26 mouse cellular contexts compared by ENCODE assay signal in genomic region chr8:105014391-105014790, GRCm38 (mm10). TPM values are rescaled to one million over a fixed set of nuclear protein-coding genes. Genes with fewer than 3 reads are reported as not detected.
DNase-seq lines count a peak whose midpoint lies in the region; ATAC-seq lines count a peak whose summit lies in the region.
"Had no signal": no experiment of that assay in that cellular context is flagged by ENCODE, and none has a peak within 500 bp of the region (broad histone marks: within the 10 kb centered on the region; RNA-seq: fewer than 3 reads in every experiment).

No protein-coding gene starts in this region.

- ATAC-seq in forebrain, embryonic 11.5 days (replicated peaks; ENCODE audit: low FRiP score): no peak
- no peak for ATAC-seq in forebrain, embryonic 14.5 days
- ATAC-seq: activated CD4-positive, CD25-positive, alpha-beta regulatory T cell, adult 4 months; CD4-positive, CD25-positive, alpha-beta regulatory T cell, adult 4 months; Patski had no signal

- H3K4me1 ChIP-seq in forebrain, embryonic 11.5 days (replicated peaks; ENCODE audit: control insufficient read depth, insufficient read depth, low read length): no peaks in the 10 kb centered on the region
- no peaks in the 10 kb centered on the region for H3K4me1 ChIP-seq in forebrain, embryonic 14.5 days (ENCODE audit: control insufficient read depth, insufficient read depth, low read length)
- no peaks in the 10 kb centered on the region for H3K4me1 ChIP-seq in heart, embryonic 10.5 days

- H3K27ac ChIP-seq in forebrain, embryonic 11.5 days (ENCODE audit: low read depth, low read length): no peak overlapping the region
- H3K27ac ChIP-seq in forebrain, embryonic 14.5 days (ENCODE audit: low read depth, low read length): no peak overlapping the region
- no peak overlapping the region for H3K27ac ChIP-seq in heart, embryonic 10.5 days

- H3K9me3 ChIP-seq in forebrain, embryonic 11.5 days (ENCODE audit: control insufficient read depth, low read length): no peaks in the 10 kb centered on the region
- H3K9me3 ChIP-seq in forebrain, embryonic 14.5 days (replicated peaks; ENCODE audit: control insufficient read depth, low read length): no peaks in the 10 kb centered on the region
- H3K9me3 ChIP-seq in heart, embryonic 10.5 days: no peaks in the 10 kb centered on the region
- H3K9me3 ChIP-seq: G1E had no signal

- no peaks in the 10 kb centered on the region for H3K36me3 ChIP-seq in forebrain, embryonic 11.5 days (ENCODE audit: control insufficient read depth, insufficient read depth, low read length)
- no peaks in the 10 kb centered on the region for H3K36me3 ChIP-seq in forebrain, embryonic 14.5 days (ENCODE audit: control insufficient read depth, insufficient read depth, low read length)
- no peaks in the 10 kb centered on the region for H3K36me3 ChIP-seq in heart, embryonic 10.5 days
- H3K36me3 ChIP-seq: G1E had no signal

- no peak overlapping the region for H3K4me3 ChIP-seq in forebrain, embryonic 11.5 days (ENCODE audit: low read depth, low read length)
- H3K4me3 ChIP-seq in forebrain, embryonic 14.5 days (ENCODE audit: low read depth, low read length): no peak overlapping the region
- no peak overlapping the region for H3K4me3 ChIP-seq in heart, embryonic 10.5 days

- 89% methylated on average over 5 of the region's 5 CpGs for WGBS in forebrain, embryonic 11.5 days
- WGBS in forebrain, embryonic 14.5 days: 93% methylated on average over 5 of the region's 5 CpGs
- 75% methylated on average over 5 of the region's 5 CpGs for WGBS in heart, embryonic 10.5 days

- DNase-seq in forebrain, embryonic 11.5 days (ENCODE audit: low spot score): peak; percentile 41
- no peak for DNase-seq in forebrain, embryonic 14.5 days (ENCODE audit: low spot score)
- DNase-seq in heart, adult 11 months: peak; percentile 83
- DNase-seq in heart, postnatal 36 days: no peak
- DNase-seq in heart, embryonic 10.5 days (ENCODE audit: low spot score): peak; percentile 68
- no peak for DNase-seq in heart, adult 18-20 months
- DNase-seq: adrenal gland, adult 2 months; adrenal gland, adult 8-10 months; adrenal gland, postnatal 10 days; adrenal gland, postnatal 14 days; adrenal gland, postnatal 25 days; adrenal gland, postnatal 36 days; B cell, adult 2 months; cerebellum, adult 11 months; cerebellum, adult 11-12 months; cerebellum, adult 18-20 months had no signal

- no peak overlapping the region for H3K4me2 ChIP-seq in forebrain, embryonic 11.5 days (ENCODE audit: low read depth, low read length, severe bottlenecking)
- no peak overlapping the region for H3K4me2 ChIP-seq in forebrain, embryonic 14.5 days (ENCODE audit: low read length)

- no peak overlapping the region for H3K9ac ChIP-seq in forebrain, embryonic 11.5 days (ENCODE audit: low read length)
- no peak overlapping the region for H3K9ac ChIP-seq in forebrain, embryonic 14.5 days (ENCODE audit: low read length)

- H3K27me3 ChIP-seq in forebrain, embryonic 11.5 days (ENCODE audit: control insufficient read depth, insufficient read depth, low read length): no peaks in the 10 kb centered on the region
- no peaks in the 10 kb centered on the region for H3K27me3 ChIP-seq in forebrain, embryonic 14.5 days (replicated peaks; ENCODE audit: control insufficient read depth, insufficient read depth, low read length)
- no peaks in the 10 kb centered on the region for H3K27me3 ChIP-seq in heart, embryonic 10.5 days (ENCODE audit: insufficient read depth, poor library complexity, severe bottlenecking)
- H3K27me3 ChIP-seq: CH12.LX had no signal

- intact Hi-C loops in heart, postnatal 36 days (cut with DNase I): no loop called here

RNA-seq across cellular contexts. Expression of gene Ces2h, which starts 13.7 kb away (rescaled TPM):
- polyA plus RNA-seq in forebrain, embryonic 11.5 days (2014; fragmentation: Nextera tagmentation; extraction: Ambion mirVana): not detected in 2 replicates
- polyA plus RNA-seq in forebrain, embryonic 14.5 days (2014; fragmentation: Nextera tagmentation; extraction: Ambion mirVana): not detected in 2 replicates
- total RNA-seq in heart, postnatal 36 days (2021): not detected
- polyA plus RNA-seq in heart, embryonic 10.5 days (2016; fragmentation: Nextera tagmentation; extraction: Ambion mirVana): not detected in 2 replicates
- total RNA-seq in heart, adult 18-20 months (2021): not detected
- total RNA-seq: adrenal gland, adult 18-20 months; adrenal gland, adult 8-10 months; adrenal gland, postnatal 25 days; adrenal gland, postnatal 36 days; CH12.LX; ES-E14; G1E; MEL had no signal
- polyA plus RNA-seq: activated CD4-positive, CD25-positive, alpha-beta regulatory T cell, adult 4 months; adrenal gland, adult 2 months; brain, embryonic 14.5 days; C2C12; CD4-positive, CD25-positive, alpha-beta regulatory T cell, adult 4 months; G1E; Patski had no signal

RNA-seq across cellular contexts. Expression of gene Ces3a, which starts 34.0 kb away (rescaled TPM):
- not detected in 2 replicates for polyA plus RNA-seq in forebrain, embryonic 11.5 days (2014; fragmentation: Nextera tagmentation; extraction: Ambion mirVana)
- not detected in 2 replicates for polyA plus RNA-seq in forebrain, embryonic 14.5 days (2014; fragmentation: Nextera tagmentation; extraction: Ambion mirVana)
- total RNA-seq in heart, postnatal 36 days (2021): not detected
- not detected in 2 replicates for polyA plus RNA-seq in heart, embryonic 10.5 days (2016; fragmentation: Nextera tagmentation; extraction: Ambion mirVana)
- not detected for total RNA-seq in heart, adult 18-20 months (2021)
- total RNA-seq: adrenal gland, postnatal 25 days; CH12.LX; ES-E14; G1E; MEL had no signal
- polyA plus RNA-seq: activated CD4-positive, CD25-positive, alpha-beta regulatory T cell, adult 4 months; brain, embryonic 14.5 days; C2C12; CD4-positive, CD25-positive, alpha-beta regulatory T cell, adult 4 months; G1E; Patski had no signal

RNA-seq across cellular contexts. Expression of gene Ces2g, which starts 52.9 kb away (rescaled TPM):
- not detected in 2 replicates for polyA plus RNA-seq in forebrain, embryonic 11.5 days (2014; fragmentation: Nextera tagmentation; extraction: Ambion mirVana)
- 0.05 and 0.09 TPM in 2 replicates for polyA plus RNA-seq in forebrain, embryonic 14.5 days (2014; fragmentation: Nextera tagmentation; extraction: Ambion mirVana)
- 1 to 10 TPM; 2.9 to 4.1 TPM for total RNA-seq in heart, postnatal 36 days (2021)
- 0.21 and 0.25 TPM in 2 replicates for polyA plus RNA-seq in heart, embryonic 10.5 days (2016; fragmentation: Nextera tagmentation; extraction: Ambion mirVana)
- total RNA-seq in heart, adult 18-20 months (2021): 1 to 10 TPM; 3.2 to 5.0 TPM
- polyA plus RNA-seq: Patski had no signal

Comparison
In these comparisons a context has a peak if more than half of its experiments do, and no peak if none do; other contexts are left out.
1. DNase-seq: peak in forebrain, embryonic 11.5 days (single experiment), heart, adult 11 months (single experiment) and heart, embryonic 10.5 days (single experiment); none in forebrain, embryonic 14.5 days (single experiment), heart, postnatal 36 days (0 of 2) and heart, adult 18-20 months (0 of 2).